Comparison of ENCODE assay signal across 25 mouse cellular contexts in the genomic region with DNA sequence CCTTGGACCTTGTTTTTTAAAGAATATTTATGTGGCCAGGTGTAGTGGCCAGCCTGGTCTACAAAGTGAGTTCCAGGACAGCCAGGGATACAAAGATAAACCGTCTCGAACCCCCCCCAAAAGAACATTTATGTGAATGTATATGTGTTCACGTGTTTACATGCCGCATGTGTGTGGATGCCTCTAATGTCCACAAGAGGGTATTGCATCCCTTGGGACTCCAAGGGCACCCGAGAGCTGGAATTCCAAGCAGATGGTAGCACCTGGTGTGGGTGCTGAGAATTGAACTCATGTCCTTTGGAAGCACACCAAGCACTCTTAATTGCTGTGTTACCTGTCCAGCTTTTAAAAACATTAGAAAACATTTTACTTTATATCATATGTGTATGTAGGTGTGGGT. TPM values are rescaled to one million over a fixed set of nuclear protein-coding genes. Genes with fewer than 3 reads are reported as not detected.
DNase-seq lines count a peak whose midpoint lies in the region; ATAC-seq and TF ChIP-seq lines count a peak whose summit lies in the region.
"Had no signal": no experiment of that assay in that cellular context is flagged by ENCODE, and none has a peak within 500 bp of the region (broad histone marks: within the 10 kb centered on the region; RNA-seq: fewer than 3 reads in every experiment).

No protein-coding gene starts in this region.

- H3K9ac ChIP-seq in intestine, postnatal 0 days (ENCODE audit: low read depth, low read length) = no peak overlapping the region
- H3K9ac ChIP-seq in intestine, embryonic 15.5 days = no peak overlapping the region
- H3K9ac ChIP-seq in liver, embryonic 16.5 days (ENCODE audit: low read depth, low read length) = no peak overlapping the region
- H3K9ac ChIP-seq in liver, embryonic 11.5 days (ENCODE audit: low read depth, low read length) = no peak overlapping the region
- H3K9ac ChIP-seq in ES-Bruce4 (ENCODE audit: low read depth, poor library complexity, severe bottlenecking) = no peak overlapping the region
- no peak overlapping the region for H3K9ac ChIP-seq in intestine, embryonic 16.5 days (ENCODE audit: low read depth, low read length)
- H3K9ac ChIP-seq: hindbrain, embryonic 14.5 days; limb, embryonic 12.5 days; midbrain, embryonic 15.5 days had no signal

- peak overlapping the region; percentile 15; the same call in 1 of the 2 replicates for H3K27ac ChIP-seq in intestine, postnatal 0 days (ENCODE audit: low read depth, low read length)
- no peak overlapping the region for H3K27ac ChIP-seq in intestine, embryonic 15.5 days
- peak overlapping the region; percentile 54; the same call in 1 of the 2 replicates for H3K27ac ChIP-seq in liver, embryonic 16.5 days (ENCODE audit: low read length)
- no peak overlapping the region for H3K27ac ChIP-seq in liver, embryonic 11.5 days (ENCODE audit: low read depth, low read length)
- no peak overlapping the region for H3K27ac ChIP-seq in ES-Bruce4 (ENCODE audit: insufficient read depth, low read length)
- H3K27ac ChIP-seq in intestine, embryonic 16.5 days (ENCODE audit: low read length) = no peak overlapping the region
- H3K27ac ChIP-seq: embryonic facial prominence, embryonic 10.5 days; hindbrain, embryonic 14.5 days; limb, embryonic 12.5 days; midbrain, embryonic 15.5 days had no signal

- no peak overlapping the region for H3K4me3 ChIP-seq in intestine, postnatal 0 days (ENCODE audit: low read depth, low read length)
- no peak overlapping the region for H3K4me3 ChIP-seq in intestine, embryonic 15.5 days (replicated peaks)
- H3K4me3 ChIP-seq in liver, embryonic 16.5 days (ENCODE audit: low read depth, low read length) = no peak overlapping the region
- no peak overlapping the region for H3K4me3 ChIP-seq in liver, embryonic 11.5 days (ENCODE audit: low read depth, low read length)
- H3K4me3 ChIP-seq in ES-Bruce4 (ENCODE audit: low read depth, low read length) = no peak overlapping the region
- no peak overlapping the region for H3K4me3 ChIP-seq in intestine, embryonic 16.5 days (ENCODE audit: low read length)
- H3K4me3 ChIP-seq: embryonic facial prominence, embryonic 10.5 days; limb, embryonic 12.5 days; midbrain, embryonic 15.5 days; myocyte had no signal

- H3K4me2 ChIP-seq in intestine, postnatal 0 days (replicated peaks; ENCODE audit: low read depth) = no peak overlapping the region
- no peak overlapping the region for H3K4me2 ChIP-seq in intestine, embryonic 15.5 days (replicated peaks)
- H3K4me2 ChIP-seq in liver, embryonic 16.5 days (ENCODE audit: low read depth, low read length) = no peak overlapping the region
- H3K4me2 ChIP-seq in liver, embryonic 11.5 days = no peak overlapping the region
- H3K4me2 ChIP-seq in intestine, embryonic 16.5 days (ENCODE audit: low read depth, low read length) = no peak overlapping the region
- H3K4me2 ChIP-seq: hindbrain, embryonic 14.5 days; limb, embryonic 12.5 days; midbrain, embryonic 15.5 days had no signal

- no peak for TF ChIP-seq POLR2A in ES-Bruce4 (IDR thresholded peaks at IDR 0.05; ENCODE audit: insufficient read depth, low read length)

- no peaks in the 10 kb centered on the region for H3K9me3 ChIP-seq in intestine, postnatal 0 days (ENCODE audit: control insufficient read depth)
- no peaks in the 10 kb centered on the region for H3K9me3 ChIP-seq in intestine, embryonic 15.5 days
- H3K9me3 ChIP-seq in liver, embryonic 16.5 days (replicated peaks; ENCODE audit: control insufficient read depth, low read length) = no peaks in the 10 kb centered on the region
- H3K9me3 ChIP-seq in liver, embryonic 11.5 days (ENCODE audit: control insufficient read depth, low read length) = no peaks in the 10 kb centered on the region
- H3K9me3 ChIP-seq in ES-Bruce4 (replicated peaks; ENCODE audit: control insufficient read depth, insufficient read depth, low read length, poor library complexity, severe bottlenecking) = no peaks in the 10 kb centered on the region
- no peaks in the 10 kb centered on the region for H3K9me3 ChIP-seq in intestine, embryonic 16.5 days (ENCODE audit: control insufficient read depth, low read length)
- H3K9me3 ChIP-seq: embryonic facial prominence, embryonic 10.5 days; limb, embryonic 12.5 days; midbrain, embryonic 15.5 days had no signal

- WGBS in intestine, postnatal 0 days = 84% methylated on average over 5 of the region's 5 CpGs
- WGBS in intestine, embryonic 15.5 days = 85% methylated on average over 5 of the region's 5 CpGs
- 83% methylated on average over 5 of the region's 5 CpGs for WGBS in liver, embryonic 16.5 days (ENCODE audit: insufficient replicate concordance)
- 89% methylated on average over 5 of the region's 5 CpGs for WGBS in liver, embryonic 11.5 days
- 88% methylated on average over 5 of the region's 5 CpGs for WGBS in intestine, embryonic 16.5 days

- no peak for TF ChIP-seq EP300 in ES-Bruce4 (IDR thresholded peaks at IDR 0.05; ENCODE audit: insufficient read depth, low read depth, low read length)

- TF ChIP-seq CTCF in intestine, postnatal 0 days (IDR thresholded peaks at IDR 0.05; ENCODE audit: low read depth) = peak; percentile 57
- TF ChIP-seq CTCF in ES-Bruce4 (IDR thresholded peaks at IDR 0.05; ENCODE audit: low read depth, low read length) = peak; percentile 8

- no peak for ATAC-seq in intestine, postnatal 0 days
- ATAC-seq in intestine, embryonic 15.5 days = no peak
- no peak for ATAC-seq in liver, embryonic 16.5 days (ENCODE audit: low read depth)
- no peak for ATAC-seq in liver, embryonic 11.5 days (replicated peaks; ENCODE audit: low FRiP score)
- no peak for ATAC-seq in intestine, embryonic 16.5 days
- ATAC-seq: forebrain, embryonic 16.5 days; midbrain, embryonic 15.5 days had no signal

- DNase-seq in liver, embryonic 11.5 days (ENCODE audit: low spot score) = no peak
- peak; percentile 74 for DNase-seq in ZHBTc4 (ENCODE audit: low read depth, low spot score)
- DNase-seq in adrenal gland, adult 8-10 months = no peak
- DNase-seq: adrenal gland, postnatal 36 days; cerebellum, adult 11 months; cerebellum, adult 9-11 months; gastrocnemius, postnatal 25 days; heart, adult 18-20 months; lung, adult 18-20 months; lung, postnatal 4 days; thymus, adult 2 months; thymus, postnatal 4 days had no signal

- peaks cover 8% of the 10 kb centered on the region; the same call in 1 of the 2 replicates for H3K4me1 ChIP-seq in intestine, postnatal 0 days (replicated peaks; ENCODE audit: control insufficient read depth, insufficient read depth, low read length)
- H3K4me1 ChIP-seq in intestine, embryonic 15.5 days (replicated peaks) = peaks cover 14% of the 10 kb centered on the region
- peaks cover 17% of the 10 kb centered on the region for H3K4me1 ChIP-seq in liver, embryonic 16.5 days (ENCODE audit: control insufficient read depth, low read depth, low read length)
- peaks cover 16% of the 10 kb centered on the region for H3K4me1 ChIP-seq in liver, embryonic 11.5 days (replicated peaks; ENCODE audit: control insufficient read depth, insufficient read depth, low read length)
- no peaks in the 10 kb centered on the region for H3K4me1 ChIP-seq in ES-Bruce4 (ENCODE audit: control insufficient read depth, insufficient read depth, low read length)
- H3K4me1 ChIP-seq in intestine, embryonic 16.5 days (ENCODE audit: control insufficient read depth, insufficient read depth, low read length) = peaks cover 14% of the 10 kb centered on the region

- no peaks in the 10 kb centered on the region for H3K27me3 ChIP-seq in intestine, postnatal 0 days (replicated peaks; ENCODE audit: control insufficient read depth, insufficient read depth, low read length)
- H3K27me3 ChIP-seq in intestine, embryonic 15.5 days (replicated peaks) = no peaks in the 10 kb centered on the region
- no peaks in the 10 kb centered on the region for H3K27me3 ChIP-seq in liver, embryonic 16.5 days (ENCODE audit: control insufficient read depth, insufficient read depth, low read depth, low read length)
- H3K27me3 ChIP-seq in liver, embryonic 11.5 days (replicated peaks; ENCODE audit: control insufficient read depth, insufficient read depth, low read length) = no peaks in the 10 kb centered on the region
- no peaks in the 10 kb centered on the region for H3K27me3 ChIP-seq in ES-Bruce4 (ENCODE audit: control insufficient read depth, insufficient read depth, low read length, poor library complexity, severe bottlenecking)
- no peaks in the 10 kb centered on the region for H3K27me3 ChIP-seq in intestine, embryonic 16.5 days (replicated peaks; ENCODE audit: control insufficient read depth, insufficient read depth, low read length)
- H3K27me3 ChIP-seq: limb, embryonic 12.5 days; midbrain, embryonic 15.5 days had no signal

- H3K36me3 ChIP-seq in intestine, postnatal 0 days (ENCODE audit: control insufficient read depth, insufficient read depth) = peaks cover 45% of the 10 kb centered on the region
- peaks cover 40% of the 10 kb centered on the region for H3K36me3 ChIP-seq in intestine, embryonic 15.5 days
- peaks cover 46% of the 10 kb centered on the region for H3K36me3 ChIP-seq in liver, embryonic 16.5 days (ENCODE audit: control insufficient read depth, insufficient read depth)
- peaks cover 49% of the 10 kb centered on the region for H3K36me3 ChIP-seq in liver, embryonic 11.5 days (ENCODE audit: control insufficient read depth, insufficient read depth, low read length)
- peaks cover 52% of the 10 kb centered on the region for H3K36me3 ChIP-seq in ES-Bruce4 (ENCODE audit: control insufficient read depth, insufficient read depth, low read length, poor library complexity, severe bottlenecking)
- peaks cover 23% of the 10 kb centered on the region for H3K36me3 ChIP-seq in intestine, embryonic 16.5 days (ENCODE audit: control insufficient read depth, insufficient read depth, low read length)

RNA-seq across cellular contexts. Expression of a gene that starts 4.2 kb away (rescaled TPM):
- polyA plus RNA-seq in intestine, postnatal 0 days (2015; fragmentation: Nextera tagmentation; extraction: Ambion mirVana) = 7.0 and 7.2 TPM in 2 replicates
- polyA plus RNA-seq in intestine, embryonic 15.5 days (2015; fragmentation: Nextera tagmentation; extraction: Ambion mirVana) = 11.1 and 15.4 TPM in 2 replicates
- polyA plus RNA-seq in liver, embryonic 16.5 days (2015; fragmentation: Nextera tagmentation; extraction: Ambion mirVana) = 5.5 and 8.1 TPM in 2 replicates
- 19.3 and 24.2 TPM in 2 replicates for polyA plus RNA-seq in liver, embryonic 11.5 days (2014; fragmentation: Nextera tagmentation; extraction: Ambion mirVana)
- 35.9 and 41.7 TPM in 2 replicates for polyA plus RNA-seq in ES-Bruce4 (2011; ENCODE audit: insufficient read depth, insufficient read length, low read depth, missing spikeins)
- polyA plus RNA-seq in intestine, embryonic 16.5 days (2015; fragmentation: Nextera tagmentation; extraction: Ambion mirVana) = 12.3 and 13.2 TPM in 2 replicates
- 10 to 100 TPM; 33.0 to 52.0 (median 41.8) TPM for total RNA-seq in adrenal gland, adult 8-10 months (2022)

RNA-seq across cellular contexts. Expression of a gene that starts 7.6 kb away (rescaled TPM):
- 24.1 and 25.8 TPM in 2 replicates for polyA plus RNA-seq in intestine, postnatal 0 days (2015; fragmentation: Nextera tagmentation; extraction: Ambion mirVana)
- 38.4 and 42.1 TPM in 2 replicates for polyA plus RNA-seq in intestine, embryonic 15.5 days (2015; fragmentation: Nextera tagmentation; extraction: Ambion mirVana)
- 120 and 128 TPM in 2 replicates for polyA plus RNA-seq in liver, embryonic 16.5 days (2015; fragmentation: Nextera tagmentation; extraction: Ambion mirVana)
- polyA plus RNA-seq in liver, embryonic 11.5 days (2014; fragmentation: Nextera tagmentation; extraction: Ambion mirVana) = 48.0 and 48.2 TPM in 2 replicates
- 11.6 and 12.4 TPM in 2 replicates for polyA plus RNA-seq in ES-Bruce4 (2011; ENCODE audit: insufficient read depth, insufficient read length, low read depth, missing spikeins)
- 40.2 and 42.5 TPM in 2 replicates for polyA plus RNA-seq in intestine, embryonic 16.5 days (2015; fragmentation: Nextera tagmentation; extraction: Ambion mirVana)
- 10 to 100 TPM; 11.9 to 24.1 (median 18.5) TPM for total RNA-seq in adrenal gland, adult 8-10 months (2022)

RNA-seq across cellular contexts. Expression of a gene that starts 18.5 kb away (rescaled TPM):
- polyA plus RNA-seq in intestine, postnatal 0 days (2015; fragmentation: Nextera tagmentation; extraction: Ambion mirVana) = 44.7 and 48.1 TPM in 2 replicates
- 50.0 and 55.1 TPM in 2 replicates for polyA plus RNA-seq in intestine, embryonic 15.5 days (2015; fragmentation: Nextera tagmentation; extraction: Ambion mirVana)
- polyA plus RNA-seq in liver, embryonic 16.5 days (2015; fragmentation: Nextera tagmentation; extraction: Ambion mirVana) = 90.4 and 95.3 TPM in 2 replicates
- polyA plus RNA-seq in liver, embryonic 11.5 days (2014; fragmentation: Nextera tagmentation; extraction: Ambion mirVana) = 57.0 and 61.1 TPM in 2 replicates
- 18.8 and 22.3 TPM in 2 replicates for polyA plus RNA-seq in ES-Bruce4 (2011; ENCODE audit: insufficient read depth, insufficient read length, low read depth, missing spikeins)
- polyA plus RNA-seq in intestine, embryonic 16.5 days (2015; fragmentation: Nextera tagmentation; extraction: Ambion mirVana) = 62.1 and 62.3 TPM in 2 replicates
- 10 to 100 TPM; 38.7 to 47.3 (median 40.8) TPM for total RNA-seq in adrenal gland, adult 8-10 months (2022)

RNA-seq across cellular contexts. Expression of a gene that starts 28.5 kb away (rescaled TPM):
- 192 and 208 TPM in 2 replicates for polyA plus RNA-seq in intestine, postnatal 0 days (2015; fragmentation: Nextera tagmentation; extraction: Ambion mirVana)
- 106 and 115 TPM in 2 replicates for polyA plus RNA-seq in intestine, embryonic 15.5 days (2015; fragmentation: Nextera tagmentation; extraction: Ambion mirVana)
- 0.08 and 1.1 TPM in 2 replicates for polyA plus RNA-seq in liver, embryonic 16.5 days (2015; fragmentation: Nextera tagmentation; extraction: Ambion mirVana)
- 1.2 and 1.6 TPM in 2 replicates for polyA plus RNA-seq in liver, embryonic 11.5 days (2014; fragmentation: Nextera tagmentation; extraction: Ambion mirVana)
- polyA plus RNA-seq in ES-Bruce4 (2011; ENCODE audit: insufficient read depth, insufficient read length, low read depth, missing spikeins) = 83.3 and 87.8 TPM in 2 replicates
- 158 and 172 TPM in 2 replicates for polyA plus RNA-seq in intestine, embryonic 16.5 days (2015; fragmentation: Nextera tagmentation; extraction: Ambion mirVana)
- under 1 TPM in 1 of 4 experiments, not detected in 3; 0.23 TPM for total RNA-seq in adrenal gland, adult 8-10 months (2022)
- total RNA-seq: adrenal gland, postnatal 36 days; gastrocnemius, postnatal 25 days; heart, adult 18-20 months; heart, postnatal 25 days; megakaryocyte-erythroid progenitor cell, adult 5-6 weeks had no signal
- polyA plus RNA-seq: myocyte had no signal

RNA-seq across cellular contexts. Expression of a gene that starts 35.3 kb away (rescaled TPM):
- polyA plus RNA-seq in intestine, postnatal 0 days (2015; fragmentation: Nextera tagmentation; extraction: Ambion mirVana) = not detected in 2 replicates
- polyA plus RNA-seq in intestine, embryonic 15.5 days (2015; fragmentation: Nextera tagmentation; extraction: Ambion mirVana) = not detected in 2 replicates
- 0.13 and 0.14 TPM in 2 replicates for polyA plus RNA-seq in liver, embryonic 16.5 days (2015; fragmentation: Nextera tagmentation; extraction: Ambion mirVana)
- not detected in 2 replicates for polyA plus RNA-seq in liver, embryonic 11.5 days (2014; fragmentation: Nextera tagmentation; extraction: Ambion mirVana)
- polyA plus RNA-seq in ES-Bruce4 (2011; ENCODE audit: insufficient read depth, insufficient read length, low read depth, missing spikeins) = 0.40 and 0.44 TPM in 2 replicates
- polyA plus RNA-seq in intestine, embryonic 16.5 days (2015; fragmentation: Nextera tagmentation; extraction: Ambion mirVana) = 0.06 TPM in 1 of 2 replicates, not detected in the other
- total RNA-seq in adrenal gland, adult 8-10 months (2022) = under 1 TPM; 0.27 to 0.75 (median 0.46) TPM

Comparison
In these comparisons a context has a peak if more than half of its experiments do, and no peak if none do; other contexts are left out.
1. H3K27ac ChIP-seq: peak in intestine, postnatal 0 days (single experiment) and liver, embryonic 16.5 days (single experiment); none in intestine, embryonic 15.5 days (single experiment), liver, embryonic 11.5 days (single experiment), ES-Bruce4 (single experiment) and intestine, embryonic 16.5 days (single experiment).